In the genomic region with DNA sequence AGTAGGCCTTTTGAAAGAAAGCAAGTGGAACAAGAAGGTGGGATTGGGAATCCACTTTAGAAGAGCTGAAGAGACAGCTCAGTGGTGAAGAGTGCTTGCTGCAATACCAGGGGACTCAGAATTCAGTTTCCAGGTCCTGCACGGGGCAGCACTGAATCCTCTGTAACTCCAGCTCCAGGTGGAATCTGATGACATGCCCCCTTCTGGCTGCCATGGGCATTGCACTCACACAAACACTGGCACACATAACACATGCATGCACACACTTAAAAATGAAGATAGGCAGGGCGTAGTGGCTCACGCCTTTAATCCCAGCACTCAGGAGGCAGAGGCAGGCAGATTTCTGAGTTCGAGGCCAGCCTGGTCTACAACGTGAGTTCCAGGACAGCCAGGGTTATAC, we compare ENCODE assay signal across 1 mouse cellular context.
A peak's percentile ranks its signal among the peaks of the same experiment; 100 is the strongest.
TF ChIP-seq lines count a peak whose summit lies in the region.

No protein-coding gene starts in this region.

TF ChIP-seq in MEL, 35 proteins besides CTCF, POLR2A, EP300 and RAD21:
- no peak for TF ChIP-seq USF1 (IDR thresholded peaks at IDR 0.05; ENCODE audit: low read depth, low read length)
- peak; percentile 32 for TF ChIP-seq SMC3 (IDR thresholded peaks at IDR 0.05; ENCODE audit: low read depth, low read length)
